Mouse (Mus musculus) midbrain, postnatal 0 days (tissue): ENCODE results near the gene Mfap3l. TPM values are rescaled to one million over a fixed set of nuclear protein-coding genes. Genes with fewer than 3 reads are reported as not detected.
A peak's percentile ranks its signal among the peaks of the same experiment; 100 is the strongest.

Experiments
- ATAC-seq: fragments of 200-750 bp; cut with Nextera tagmentation; 2 replicates; pipeline ENCODE4 v1.8.0; 2017; ENCODE audit warnings: moderate number of reproducible peaks, mild to moderate bottlenecking, moderate TSS enrichment, moderate library complexity; ENCODE audit not compliant: low FRiP score
- DNase-seq: peaks from one replicate; pipeline ENCODE4 v3.0.0-alpha.2; 2015; ENCODE audit warnings: low spot score
- H3K27ac ChIP-seq: fragments of 300-500 bp; sonication (generic); 2 replicates; pipeline ENCODE4 v1.5.1; 2014; ENCODE audit warnings: low read depth, mild to moderate bottlenecking, low read length, mixed read lengths
- H3K27me3 ChIP-seq: fragments of 300-500 bp; sonication (generic); 2 replicates; pipeline ENCODE4 v1.6.1; 2014; ENCODE audit warnings: low read length, control low read depth, mixed read lengths; ENCODE audit not compliant: insufficient read depth
- H3K36me3 ChIP-seq: fragments of 300-500 bp; sonication (generic); 2 replicates; pipeline ENCODE4 v1.6.1; 2014; ENCODE audit warnings: low read length, control low read depth, mixed read lengths; ENCODE audit not compliant: insufficient read depth
- H3K4me1 ChIP-seq: fragments of 300-500 bp; sonication (generic); 2 replicates; pipeline ENCODE4 v1.6.1; 2014; ENCODE audit warnings: mild to moderate bottlenecking, control low read depth, antibody characterized with exemption, low read length, mixed read lengths; ENCODE audit not compliant: insufficient read depth
- H3K4me2 ChIP-seq: fragments of 300-500 bp; sonication (generic); 2 replicates; pipeline ENCODE4 v1.6.1; 2014; ENCODE audit warnings: low read depth, mild to moderate bottlenecking, low read length, mixed read lengths; ENCODE audit not compliant: poor library complexity, severe bottlenecking
- H3K4me3 ChIP-seq: fragments of 300-500 bp; sonication (generic); 2 replicates; pipeline ENCODE4 v1.5.1; 2014; ENCODE audit warnings: low read depth, mild to moderate bottlenecking, low read length, moderate library complexity
- H3K9ac ChIP-seq: fragments of 300-500 bp; sonication (generic); replicated peaks from 2 replicates; pipeline ENCODE4 v1.6.1; 2014; ENCODE audit warnings: mild to moderate bottlenecking, low read length, moderate library complexity, mixed read lengths; ENCODE audit not compliant: poor library complexity, severe bottlenecking
- H3K9me3 ChIP-seq: fragments of 300-500 bp; sonication (generic); 2 replicates; pipeline ENCODE4 v1.6.1; 2016; ENCODE audit warnings: low read length, control low read depth
- CTCF ChIP-seq: IDR thresholded peaks from 2 replicates; pipeline ENCODE4 v1.5.1; 2016; ENCODE audit warnings: antibody characterized with exemption, mild to moderate bottlenecking
- WGBS: fragments of 180-500 bp; shearing (Covaris S2); extraction: QIAGEN DNeasy Blood & Tissue Kit; methylation state at CpG from one replicate; pipeline ENCODE4 v1.1.7; 2014; 5-methylcytosine and 5-hydroxymethylcytosine counted together
- polyA plus RNA-seq: library from polyadenylated mRNA; unstranded; fragments of >200 nt; fragmentation: Nextera tagmentation; extraction: Ambion mirVana; gene quantifications from 2 replicates; pipeline ENCODE4 v1.2.1, GENCODE M21; 2015
- total RNA-seq: library from RNA; depleted of rRNA; stranded (reverse); fragments of >200 nt; gene quantifications from 2 replicates; pipeline ENCODE4 v1.2.3, GENCODE M21; 2014

The Mfap3l gene
- total and polyA plus RNA-seq, 2 experiments from 2014 or later = 3.0 to 16.4 TPM

DNA sequence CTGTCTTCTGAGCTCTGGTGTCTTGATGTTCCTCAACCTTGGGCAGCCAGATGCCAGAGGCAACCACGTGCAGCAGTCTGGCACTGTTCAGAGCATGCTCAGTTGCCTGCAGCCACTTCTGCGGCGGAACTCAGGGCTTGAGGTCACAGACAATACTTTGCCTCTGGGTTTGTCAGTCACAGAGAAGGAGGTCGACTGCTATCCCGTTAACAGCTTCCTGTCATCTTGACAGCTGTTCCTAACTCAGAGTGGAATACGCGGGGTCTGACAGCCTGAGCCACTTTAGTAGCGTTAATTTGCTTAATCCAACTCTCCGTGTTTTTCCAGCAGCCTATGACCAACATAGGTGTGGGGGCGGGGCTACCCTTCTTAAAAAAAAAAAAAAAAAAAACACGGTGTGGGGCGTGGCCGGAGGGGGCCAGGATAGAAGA is 1.1 kb upstream of the Mfap3l start:
- Histone ChIP-seq H3K9me3 (no peaks in the 10 kb centered on the region), H3K9ac (0 out of 2 replicates have a peak overlapping the region, but pooled peaks have one; percentile 29), H3K4me3 (peak overlapping the region; percentile 74), H3K4me1 (no peaks in the 10 kb centered on the region), H3K4me2 (peak overlapping the region; percentile 97), H3K36me3 (no peaks in the 10 kb centered on the region), H3K27ac (no peak overlapping the region), H3K27me3 (0 out of 2 replicates have a peak, but pooled peaks cover 4% of the 10 kb centered on the region)
- peak; percentile 57 for ATAC-seq
- peak; percentile 86 for DNase-seq
- no peak; the same call in 1 of the 2 replicates for TF ChIP-seq CTCF
- WGBS = under 1% methylated on average over 13 of the region's 13 CpGs

DNA sequence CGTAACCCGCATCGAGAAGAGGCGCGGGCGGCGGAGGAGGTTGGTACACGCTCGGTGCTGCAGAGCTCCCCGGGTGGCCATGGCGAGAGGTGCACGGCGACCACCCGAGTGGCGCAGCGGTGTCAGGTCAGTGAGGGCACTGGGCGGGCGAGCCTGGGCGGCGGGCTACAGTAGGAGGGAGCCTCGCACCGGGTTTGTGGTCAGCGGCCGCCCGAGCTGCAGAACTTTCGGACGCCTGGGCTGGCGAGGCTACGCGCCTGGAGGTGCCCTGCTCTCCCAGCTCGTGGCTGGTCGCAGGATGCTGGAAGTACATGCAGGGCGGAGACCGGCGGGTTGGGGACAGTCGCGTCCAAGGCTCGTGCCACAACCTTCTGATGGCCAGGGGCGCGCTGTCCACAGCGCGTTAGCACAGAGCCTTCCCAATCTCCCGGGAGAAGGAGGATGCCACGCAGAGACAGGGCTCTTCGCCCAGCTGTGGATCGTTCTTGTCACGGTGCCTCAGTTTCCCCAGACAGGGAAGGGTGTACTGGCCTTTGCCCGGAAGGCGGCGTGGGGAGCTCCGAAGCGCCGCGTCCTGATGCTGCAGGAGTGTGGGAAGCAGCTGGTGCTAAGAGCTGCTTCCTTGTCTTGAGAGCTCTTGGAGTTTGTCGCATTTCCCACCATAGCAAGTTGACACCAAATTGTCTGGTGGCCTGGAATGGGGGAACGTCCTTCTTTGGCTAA is 467 bp downstream of the Mfap3l start:
- Histone ChIP-seq H3K4me2 (peak overlapping the region; percentile 97), H3K36me3 (no peaks in the 10 kb centered on the region), H3K27ac (peak overlapping the region; percentile 78), H3K4me1 (no peaks in the 10 kb centered on the region), H3K4me3 (peak overlapping the region; percentile 74), H3K9ac (peak overlapping the region; percentile 67), H3K27me3 (0 out of 2 replicates have a peak, but pooled peaks cover 4% of the 10 kb centered on the region), H3K9me3 (no peaks in the 10 kb centered on the region)
- DNase-seq (peak; percentile 53), ATAC-seq (peak; percentile 51)
- peak; percentile 46 for TF ChIP-seq CTCF
- under 1% methylated on average over 56 of the region's 56 CpGs for WGBS

DNA sequence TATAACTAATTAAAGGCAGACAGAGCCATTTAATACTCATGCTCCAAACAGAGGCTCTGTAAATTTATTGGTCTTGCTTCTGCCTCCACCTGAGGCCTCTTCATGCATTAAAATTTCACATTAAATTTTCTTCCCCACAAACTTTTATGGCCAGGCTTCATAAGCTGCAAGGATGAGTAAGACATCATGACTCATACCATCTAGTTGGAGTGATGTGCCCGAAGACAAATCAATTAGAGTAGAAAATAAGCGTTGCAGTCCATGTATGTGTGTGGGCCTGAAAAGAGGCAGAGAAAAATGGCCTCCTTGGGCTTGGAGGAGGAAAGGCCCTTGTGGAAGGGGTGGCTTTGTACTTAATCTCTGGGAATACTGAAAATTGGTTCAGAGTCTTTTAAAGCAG is 2.3 kb downstream of the Mfap3l start:
- H3K4me3 ChIP-seq = no peak overlapping the region
- no peak for DNase-seq
- ATAC-seq = no peak
- H3K27ac ChIP-seq = no peak overlapping the region
- H3K4me1 ChIP-seq = no peaks in the 10 kb centered on the region
- no peak overlapping the region for H3K9ac ChIP-seq
- H3K9me3 ChIP-seq = no peaks in the 10 kb centered on the region
- TF ChIP-seq CTCF = no peak
- H3K27me3 ChIP-seq = no peaks in the 10 kb centered on the region
- no peaks in the 10 kb centered on the region for H3K36me3 ChIP-seq
- H3K4me2 ChIP-seq = no peak overlapping the region
- 68% methylated on average over 2 of the region's 2 CpGs for WGBS

DNA sequence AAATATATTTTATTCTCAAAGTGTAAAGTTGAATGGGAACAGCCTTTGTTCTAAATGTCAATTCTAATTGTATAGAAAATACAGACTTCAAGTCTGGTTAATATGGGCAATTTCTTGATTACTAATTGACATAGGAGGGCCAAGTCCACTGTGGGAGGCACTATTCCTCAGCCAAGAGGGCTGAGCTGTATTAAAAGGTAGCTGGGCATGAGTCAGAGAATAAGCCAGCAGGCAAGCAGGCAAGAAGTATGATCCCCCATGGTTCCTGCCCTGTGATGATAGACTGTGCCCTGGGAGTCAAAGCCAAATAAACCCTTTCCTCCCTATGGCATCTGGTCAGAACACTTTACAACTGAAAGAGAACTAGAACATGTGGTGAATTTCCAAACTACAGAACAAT is 3.2 kb downstream of the Mfap3l start:
- Histone ChIP-seq H3K9ac (no peak overlapping the region), H3K27ac (no peak overlapping the region), H3K27me3 (no peaks in the 10 kb centered on the region), H3K36me3 (no peaks in the 10 kb centered on the region), H3K4me1 (no peaks in the 10 kb centered on the region), H3K9me3 (no peaks in the 10 kb centered on the region), H3K4me2 (no peak overlapping the region), H3K4me3 (no peak overlapping the region)
- ATAC-seq = no peak
- no peak for TF ChIP-seq CTCF
- no peak for DNase-seq

DNA sequence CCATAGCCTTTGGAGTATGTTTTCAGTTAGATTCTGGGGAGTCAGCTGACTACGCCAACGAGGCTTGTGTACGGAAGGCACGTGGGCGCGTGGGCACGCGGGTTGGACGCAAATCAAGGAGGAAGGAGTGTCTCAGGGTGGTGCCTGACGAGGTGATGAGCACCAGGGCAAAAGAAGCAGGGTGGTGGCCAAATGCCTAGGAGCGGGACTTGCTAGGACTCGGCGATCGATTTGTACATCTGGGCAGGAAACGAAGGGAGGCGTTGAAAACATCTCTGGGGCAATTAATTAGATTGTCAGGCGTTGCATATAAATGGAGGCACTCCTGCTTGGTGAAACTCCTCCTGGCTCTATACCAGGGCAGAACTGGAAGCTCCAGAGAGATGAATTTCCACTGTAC is 7.4 kb downstream of the Mfap3l start:
- no peak overlapping the region for H3K9ac ChIP-seq
- ATAC-seq = no peak
- 91% methylated on average over 17 of the region's 17 CpGs for WGBS

DNA sequence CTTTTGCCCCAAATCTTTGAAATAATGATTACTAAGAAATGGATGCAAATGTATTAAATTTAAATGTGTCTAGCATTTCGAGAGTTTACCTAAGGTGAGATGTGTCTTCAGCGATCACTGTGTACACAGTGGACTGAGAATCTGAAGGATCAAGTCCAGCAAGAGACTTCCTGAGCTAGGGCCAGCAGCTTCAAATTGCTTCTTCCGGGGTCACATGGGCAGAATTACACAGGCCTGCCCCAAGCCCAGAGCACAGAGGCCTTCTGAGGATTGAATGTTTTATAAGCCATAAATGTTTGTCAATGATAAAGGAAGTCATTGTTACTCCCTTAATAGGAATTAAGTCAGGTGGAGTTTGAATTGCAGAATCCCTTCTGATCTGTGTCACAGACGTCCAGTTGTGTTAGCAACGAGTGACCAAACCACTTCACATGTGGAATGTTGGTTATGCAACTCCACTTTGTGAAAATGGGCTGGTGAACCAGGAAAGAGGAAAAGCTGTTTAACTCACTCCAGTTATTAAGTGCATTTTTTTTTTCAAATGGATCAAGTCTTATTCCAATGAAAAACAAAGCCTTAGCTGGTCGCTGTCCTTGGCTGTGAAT is 10.9 kb downstream of the Mfap3l start:
- Histone ChIP-seq H3K4me1 (no peaks in the 10 kb centered on the region), H3K27me3 (no peaks in the 10 kb centered on the region), H3K4me3 (no peak overlapping the region), H3K9ac (no peak overlapping the region), H3K4me2 (no peak overlapping the region), H3K36me3 (no peaks in the 10 kb centered on the region), H3K27ac (no peak overlapping the region), H3K9me3 (no peaks in the 10 kb centered on the region)
- TF ChIP-seq CTCF = no peak
- DNase-seq (no peak), ATAC-seq (no peak)
- WGBS = 75% methylated on average over 6 of the region's 6 CpGs

More for the DNA sequence above, 7.4 kb downstream of the Mfap3l start:
- Histone ChIP-seq H3K4me1 (no peaks in the 10 kb centered on the region), H3K27me3 (no peaks in the 10 kb centered on the region), H3K27ac (no peak overlapping the region), H3K9me3 (no peaks in the 10 kb centered on the region), H3K4me2 (no peak overlapping the region), H3K36me3 (no peaks in the 10 kb centered on the region), H3K4me3 (no peak overlapping the region)
- no peak for TF ChIP-seq CTCF
- no peak for DNase-seq
